Mouse (Mus musculus) lung, adult 2 months (tissue): Measurements from ENCODE around the gene Rnf215. TPM values are rescaled to one million over a fixed set of nuclear protein-coding genes. Genes with fewer than 3 reads are reported as not detected.

Experiments used
- DNase-seq: peaks from one replicate; pipeline ENCODE4 v3.0.0; 2022
- H3K4me1 ChIP-seq: fragments of 200-500 bp; 2 replicates; pipeline ENCODE4 v1.6.1; 2011; ENCODE audit warnings: low read length; ENCODE audit not compliant: control insufficient read depth, insufficient read depth
- H3K4me3 ChIP-seq: fragments of 200-500 bp; replicated peaks from 2 replicates; pipeline ENCODE3; 2011; ENCODE audit warnings: low read depth, mild to moderate bottlenecking, control low read depth, low read length; ENCODE audit errors: extremely low read depth
- CTCF ChIP-seq: fragments of 200-500 bp; IDR thresholded peaks from 2 replicates; pipeline ENCODE4 v1.5.1; 2011; ENCODE audit warnings: mild to moderate bottlenecking, low read length, control low read depth; ENCODE audit not compliant: insufficient read depth
- POLR2A ChIP-seq: fragments of 200-500 bp; IDR thresholded peaks from 2 replicates; pipeline ENCODE4 v1.6.1; 2011; ENCODE audit warnings: low read depth, mild to moderate bottlenecking, control low read depth, low read length, borderline replicate concordance; ENCODE audit errors: extremely low read depth
- WGBS: fragments of 180-500 bp; shearing (Covaris S2); methylation state at CpG from one replicate; pipeline ENCODE4 v1.1.7; 2018; 5-methylcytosine and 5-hydroxymethylcytosine counted together
- polyA plus RNA-seq: library from polyadenylated mRNA; depleted of rRNA; stranded (reverse); fragments of >200 nt; gene quantifications from 2 replicates; pipeline ENCODE4 v1.2.3, GENCODE M21; 2012; rRNA removed

Gene Rnf215
- 60.6 and 69.2 TPM in 2 replicates for polyA plus RNA-seq

DNA sequence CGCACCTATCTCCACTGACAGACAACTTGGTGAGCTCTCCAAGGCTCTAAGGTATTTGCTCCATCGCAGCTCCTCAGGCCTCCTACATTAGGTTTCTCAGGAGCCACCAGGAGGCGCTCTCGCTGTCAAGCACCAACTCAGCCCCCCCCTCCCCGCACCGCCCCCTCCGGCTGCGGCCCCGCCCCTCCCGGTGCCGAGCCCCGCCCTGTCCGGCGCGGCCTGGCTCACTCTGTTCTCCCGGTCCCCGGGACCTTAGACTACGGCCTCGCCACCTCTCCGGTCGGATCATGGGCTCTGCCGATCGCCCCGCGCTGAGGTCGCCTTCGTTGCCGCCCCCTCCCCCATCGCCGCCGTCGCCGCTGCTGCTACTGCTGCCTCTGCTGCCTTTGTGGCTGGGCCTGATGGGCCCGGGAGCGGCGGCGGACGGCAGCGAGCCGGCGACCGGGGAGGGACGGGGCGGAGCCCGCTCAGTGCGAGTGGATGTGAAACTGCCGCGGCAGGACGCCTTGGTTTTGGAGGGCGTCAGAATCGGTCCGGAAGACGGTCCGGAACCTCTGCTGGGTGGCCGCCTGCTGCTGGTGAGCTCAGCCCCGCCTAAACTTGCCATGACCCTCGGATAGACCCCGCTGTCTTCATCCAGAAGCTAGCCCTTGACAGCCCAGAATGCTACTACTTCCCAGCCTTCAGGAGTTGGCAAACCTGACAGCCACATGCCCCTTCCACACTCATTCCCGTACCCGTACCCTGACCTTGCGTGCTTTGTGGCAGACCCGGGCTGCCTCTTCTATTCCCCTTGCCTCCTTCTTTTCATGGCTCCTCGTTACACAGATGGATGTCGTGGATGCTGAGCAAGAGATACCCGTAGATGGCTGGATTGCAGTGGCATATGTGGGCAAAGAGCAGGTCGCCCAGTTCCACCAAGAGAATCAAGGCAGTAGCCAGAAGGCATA, at the start of gene Rnf215:
Rnf215 (plus strand) TSS at position 217 of the 950 bp plus-strand sequence.
- TF ChIP-seq CTCF (peak; percentile 69), POLR2A (peak; percentile 84; the same call in 1 of the 2 replicates)
- peak; percentile 90 for DNase-seq
- H3K4me1 ChIP-seq = peaks cover 14% of the 10 kb centered on the region
- peak within 1 kb of the TSS; percentile 80 for H3K4me3 ChIP-seq
- 2% methylated on average over 65 of the region's 66 CpGs for WGBS

DNA sequence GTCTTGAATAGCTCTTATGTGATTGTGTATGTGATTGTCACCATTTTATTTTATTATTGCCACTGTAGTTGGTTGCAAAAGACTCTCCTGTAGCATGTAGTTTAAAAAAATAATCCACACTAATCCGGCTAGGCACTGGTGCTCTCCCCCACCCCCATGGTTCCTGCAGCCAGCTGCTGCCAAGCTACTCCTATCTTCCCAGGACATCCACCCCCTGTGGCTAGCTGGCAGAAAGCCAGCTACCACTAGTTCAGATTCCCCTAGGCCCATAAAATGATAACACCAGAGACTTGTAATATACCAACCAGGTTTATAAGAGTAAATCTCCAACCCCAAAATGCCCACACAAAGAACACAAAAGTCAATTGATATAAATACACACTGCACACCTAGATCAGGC, 48.8 kb upstream of the Rnf215 start:
- no peak for DNase-seq
- H3K4me3 ChIP-seq = no peak overlapping the region
- H3K4me1 ChIP-seq = no peaks in the 10 kb centered on the region
- WGBS = 44% methylated on average over 1 of the region's 1 CpGs
- TF ChIP-seq CTCF (no peak), POLR2A (no peak)

DNA sequence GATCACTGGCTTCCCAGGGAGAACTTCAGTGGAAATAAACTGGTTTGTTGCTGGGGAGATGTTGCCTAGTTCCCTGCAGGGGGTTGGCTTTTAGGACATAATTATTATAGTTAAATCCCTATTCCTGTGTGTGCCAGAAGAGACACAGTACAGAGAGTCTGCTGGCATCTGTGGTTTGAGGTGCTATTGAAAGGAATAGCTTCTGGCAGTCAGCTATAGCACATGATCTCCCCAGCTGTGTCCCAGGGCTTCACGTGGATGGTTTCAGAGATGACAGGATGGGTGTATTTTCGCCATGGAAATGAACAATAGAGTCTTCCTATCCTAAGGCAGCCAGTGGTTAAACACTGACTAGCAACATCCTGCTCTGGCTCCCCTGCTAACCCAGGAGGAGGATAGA, 47.7 kb upstream of the Rnf215 start:
- 42% methylated on average over 2 of the region's 2 CpGs for whole genome bisulfite sequencing
- DNase-seq = no peak

GRCm38 (mm10) chr11:4093459-4094377, 41.3 kb upstream of the Rnf215 start:
- WGBS = 79% methylated on average over 18 of the region's 18 CpGs
- DNase-seq = no peak
- no peak for TF ChIP-seq POLR2A
- TF ChIP-seq CTCF = no peak
- no peak overlapping the region for H3K4me3 ChIP-seq
- peaks cover 5% of the 10 kb centered on the region for H3K4me1 ChIP-seq

More for the DNA sequence above, 47.7 kb upstream of the Rnf215 start:
- Histone ChIP-seq H3K4me3 (no peak overlapping the region), H3K4me1 (no peaks in the 10 kb centered on the region)
- no peak for TF ChIP-seq POLR2A
- TF ChIP-seq CTCF = no peak

DNA sequence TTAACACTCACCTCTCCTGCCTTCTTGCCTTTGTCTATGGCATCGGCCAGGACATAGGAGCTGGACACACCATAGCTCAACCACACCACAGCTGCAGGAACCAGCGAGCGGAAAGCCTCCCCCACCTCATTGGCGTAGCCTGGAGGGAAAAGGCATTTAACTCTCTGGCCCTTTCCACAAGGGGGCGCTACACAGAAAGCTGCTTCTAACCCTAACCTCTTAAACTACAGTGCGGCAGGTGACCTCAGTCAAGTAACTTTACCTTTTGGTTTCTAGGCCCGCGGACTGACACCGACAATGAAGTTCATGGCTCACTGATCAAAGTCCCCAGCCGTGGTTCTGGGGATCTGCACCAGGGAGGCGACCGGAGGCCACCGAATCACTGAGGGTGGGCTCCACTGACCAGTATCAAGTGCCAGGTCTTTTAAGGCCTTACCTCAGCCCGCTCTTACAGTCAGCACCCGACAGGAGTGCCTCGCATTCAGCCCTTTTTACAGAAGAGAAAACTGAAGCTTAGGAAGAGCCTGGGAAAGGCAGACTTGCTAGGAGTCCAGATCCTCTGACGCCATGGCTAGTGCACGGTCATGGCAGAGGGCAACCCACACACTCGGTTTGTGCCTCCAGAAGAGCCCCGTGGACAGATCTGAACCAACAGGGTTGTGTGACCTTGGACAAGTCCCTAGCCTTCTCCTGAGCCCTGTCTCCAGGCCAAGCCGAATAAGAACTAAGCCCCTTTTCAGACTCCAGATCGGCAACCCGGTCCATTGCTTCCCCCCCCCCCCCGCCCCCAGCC, 40.4 kb upstream of the Rnf215 start:
- peak; percentile 70 for DNase-seq
- H3K4me3 ChIP-seq = peak overlapping the region; percentile 76
- peaks cover 5% of the 10 kb centered on the region for H3K4me1 ChIP-seq
- WGBS = 5% methylated on average over 22 of the region's 24 CpGs
- TF ChIP-seq POLR2A (no peak), CTCF (peak; percentile 70)

GRCm38 (mm10) chr11:4095171-4096053, 39.6 kb upstream of the Rnf215 start, which contains the start of gene Mtfp1:
Gene Mtfp1, minus strand, starts transcription at chr11:4095445.
- TF ChIP-seq POLR2A (no peak), CTCF (no peak)
- peak; percentile 60 for DNase-seq
- peak within 1 kb of the TSS; percentile 76 for H3K4me3 ChIP-seq
- WGBS = 3% methylated on average over 34 of the region's 34 CpGs
- peaks cover 5% of the 10 kb centered on the region for H3K4me1 ChIP-seq

DNA sequence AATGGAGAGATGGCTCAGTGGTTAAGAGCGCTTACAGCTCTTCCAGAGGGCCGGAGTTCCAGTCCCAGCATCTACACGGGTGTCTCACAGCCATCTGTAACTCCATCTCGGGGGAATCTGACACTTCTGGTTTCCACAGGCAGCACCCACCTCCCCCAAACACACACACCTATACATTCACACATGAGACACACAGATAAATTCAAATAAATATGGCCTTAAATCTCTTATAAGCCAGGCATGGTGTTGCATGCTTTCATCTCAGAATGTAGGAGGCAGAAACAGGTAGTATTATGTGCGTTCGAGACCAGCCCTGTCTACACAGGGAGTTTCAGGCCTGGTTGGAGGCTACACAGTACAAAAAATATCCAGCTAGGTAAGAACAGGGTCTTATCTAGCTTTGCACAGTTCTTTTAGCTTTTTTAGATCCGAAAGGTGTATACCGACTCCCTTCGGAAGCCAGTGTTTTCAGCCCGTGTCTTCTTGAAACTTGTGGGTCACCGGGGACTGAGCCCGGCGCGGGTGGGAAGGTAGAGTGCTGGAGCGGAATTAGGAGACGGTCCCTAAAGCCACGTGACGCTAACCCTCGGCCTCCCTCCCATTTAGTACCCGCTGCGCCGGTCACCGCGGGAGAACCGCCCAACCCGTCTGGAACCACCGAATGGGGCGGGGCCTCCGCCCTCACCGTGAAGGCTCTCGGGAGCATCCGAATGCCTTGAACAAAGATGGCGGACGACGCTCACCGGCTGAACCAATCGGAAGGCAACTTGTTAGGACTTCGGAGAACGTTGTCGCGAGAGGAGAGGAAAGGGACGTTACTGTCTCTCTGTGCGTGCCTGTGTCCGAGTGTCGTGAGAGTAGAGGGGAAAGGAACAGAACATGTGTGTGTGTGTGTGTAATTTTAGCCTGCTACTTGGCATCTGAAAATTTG, 38.7 kb upstream of the Rnf215 start:
- H3K4me1 ChIP-seq = peaks cover 5% of the 10 kb centered on the region
- DNase-seq = peak; percentile 95
- peak overlapping the region; percentile 62 for H3K4me3 ChIP-seq
- TF ChIP-seq CTCF (no peak), POLR2A (peak; percentile 95; the same call in 1 of the 2 replicates)
- 3% methylated on average over 45 of the region's 45 CpGs for WGBS
